Mouse (Mus musculus) kidney, embryonic 14.5 days (tissue): Measurements from ENCODE around the gene Fam129a. TPM values are rescaled to one million over a fixed set of nuclear protein-coding genes. Genes with fewer than 3 reads are reported as not detected.

Experiments
- ATAC-seq: fragments of 200-750 bp; cut with Nextera tagmentation; 2 replicates; pipeline ENCODE4 v1.8.0; 2017; ENCODE audit warnings: moderate number of reproducible peaks, mild to moderate bottlenecking, moderate TSS enrichment, moderate library complexity; ENCODE audit not compliant: low FRiP score, low TSS enrichment
- H3K27ac ChIP-seq: fragments of 300-500 bp; sonication (generic); 2 replicates; pipeline ENCODE4 v1.5.1; 2014; ENCODE audit warnings: low read depth, mild to moderate bottlenecking, low read length, moderate library complexity, mixed read lengths
- H3K27me3 ChIP-seq: fragments of 300-500 bp; sonication (generic); 2 replicates; pipeline ENCODE4 v1.6.1; 2014; ENCODE audit warnings: mild to moderate bottlenecking, low read length; ENCODE audit not compliant: control insufficient read depth, insufficient read depth
- H3K36me3 ChIP-seq: fragments of 300-500 bp; sonication (generic); 2 replicates; pipeline ENCODE4 v1.6.1; 2014; ENCODE audit warnings: low read length, mixed read lengths; ENCODE audit not compliant: control insufficient read depth, insufficient read depth
- H3K4me1 ChIP-seq: fragments of 300-500 bp; sonication (generic); 2 replicates; pipeline ENCODE4 v1.6.1; 2014; ENCODE audit warnings: low read length, mixed read lengths; ENCODE audit not compliant: control insufficient read depth, insufficient read depth
- H3K4me2 ChIP-seq: fragments of 300-500 bp; sonication (generic); replicated peaks from 2 replicates; pipeline ENCODE4 v1.6.1; 2014; ENCODE audit warnings: low read depth, mild to moderate bottlenecking, low read length
- H3K4me3 ChIP-seq: fragments of 300-500 bp; sonication (generic); 2 replicates; pipeline ENCODE4 v1.5.1; 2014; ENCODE audit warnings: mild to moderate bottlenecking, low read length
- H3K9ac ChIP-seq: fragments of 300-500 bp; sonication (generic); 2 replicates; pipeline ENCODE4 v1.6.1; 2014; ENCODE audit warnings: low read depth, mild to moderate bottlenecking, low read length, moderate library complexity
- H3K9me3 ChIP-seq: fragments of 300-500 bp; sonication (generic); 2 replicates; pipeline ENCODE4 v1.6.1; 2016; ENCODE audit warnings: low read length; ENCODE audit not compliant: control insufficient read depth
- WGBS: fragments of 180-500 bp; shearing (Covaris S2); extraction: QIAGEN DNeasy Blood & Tissue Kit; methylation state at CpG from one replicate; pipeline ENCODE4 v1.1.7; 2014; 5-methylcytosine and 5-hydroxymethylcytosine counted together
- polyA plus RNA-seq: library from polyadenylated mRNA; unstranded; fragments of >200 nt; fragmentation: Nextera tagmentation; extraction: Ambion mirVana; gene quantifications from 2 replicates; pipeline ENCODE4 v1.2.1, GENCODE M21; 2014

The Fam129a gene
- polyA plus RNA-seq, 1 experiment from 2014 or later: 5.9 TPM

- no peak for ATAC-seq
- no peak overlapping the region for H3K9ac ChIP-seq
- no peaks in the 10 kb centered on the region for H3K4me1 ChIP-seq
- no peak overlapping the region for H3K4me2 ChIP-seq
- H3K27ac ChIP-seq: no peak overlapping the region
- no peaks in the 10 kb centered on the region for H3K27me3 ChIP-seq
- no peaks in the 10 kb centered on the region for H3K9me3 ChIP-seq
- H3K4me3 ChIP-seq: no peak overlapping the region
- H3K36me3 ChIP-seq: no peaks in the 10 kb centered on the region
- WGBS: 57% methylated on average over 11 of the region's 11 CpGs
These were observed 10.4 kb upstream of the Fam129a start for GRCm38 (mm10) chr1:151560536-151560935.

- Histone ChIP-seq H3K27me3 (no peaks in the 10 kb centered on the region), H3K4me2 (no peak overlapping the region), H3K9ac (no peak overlapping the region), H3K27ac (no peak overlapping the region), H3K4me1 (no peaks in the 10 kb centered on the region), H3K36me3 (no peaks in the 10 kb centered on the region), H3K9me3 (no peaks in the 10 kb centered on the region), H3K4me3 (no peak overlapping the region)
- WGBS: 66% methylated on average over 5 of the region's 5 CpGs
- ATAC-seq: no peak
These were observed 7.6 kb upstream of the Fam129a start for GRCm38 (mm10) chr1:151563401-151563800.

GRCm38 (mm10) chr1:151563893-151564292 lies 7.1 kb upstream of the Fam129a start:
- Histone ChIP-seq H3K4me1 (no peaks in the 10 kb centered on the region), H3K4me3 (no peak overlapping the region), H3K4me2 (no peak overlapping the region), H3K36me3 (no peaks in the 10 kb centered on the region), H3K9ac (no peak overlapping the region), H3K9me3 (no peaks in the 10 kb centered on the region), H3K27me3 (no peaks in the 10 kb centered on the region), H3K27ac (no peak overlapping the region)
- no peak for ATAC-seq
- WGBS: 63% methylated on average over 6 of the region's 6 CpGs

- no peak overlapping the region for H3K4me3 ChIP-seq
- H3K9me3 ChIP-seq: no peaks in the 10 kb centered on the region
- no peak overlapping the region for H3K9ac ChIP-seq
- no peak overlapping the region for H3K4me2 ChIP-seq
- no peaks in the 10 kb centered on the region for H3K4me1 ChIP-seq
- peak; percentile 81; the same call in 1 of the 2 replicates for ATAC-seq
- H3K36me3 ChIP-seq: no peaks in the 10 kb centered on the region
- 17% methylated on average over 12 of the region's 12 CpGs for WGBS
- H3K27me3 ChIP-seq: no peaks in the 10 kb centered on the region
- no peak overlapping the region for H3K27ac ChIP-seq
These were observed 6.6 kb upstream of the Fam129a start for GRCm38 (mm10) chr1:151564377-151564776.

GRCm38 (mm10) chr1:151568682-151569081 lies 2.3 kb upstream of the Fam129a start:
- no peak for ATAC-seq
- H3K9me3 ChIP-seq: no peaks in the 10 kb centered on the region
- 74% methylated on average over 7 of the region's 7 CpGs for WGBS

GRCm38 (mm10) chr1:151571838-151572578 lies 1.0 kb downstream of the Fam129a start:
- Histone ChIP-seq H3K4me2 (peak overlapping the region; percentile 92), H3K27me3 (no peaks in the 10 kb centered on the region; the same call in 1 of the 2 replicates), H3K4me3 (peak overlapping the region; percentile 52), H3K9ac (peak overlapping the region; percentile 47; the same call in 1 of the 2 replicates), H3K4me1 (peaks cover 5% of the 10 kb centered on the region; the same call in 1 of the 2 replicates), H3K36me3 (no peaks in the 10 kb centered on the region), H3K27ac (no peak overlapping the region), H3K9me3 (no peaks in the 10 kb centered on the region)
- WGBS: 19% methylated on average over 10 of the region's 10 CpGs
- no peak for ATAC-seq

More at GRCm38 (mm10) chr1:151568682-151569081, 2.3 kb upstream of the Fam129a start:
- Histone ChIP-seq H3K4me2 (no peak overlapping the region), H3K4me3 (no peak overlapping the region), H3K36me3 (no peaks in the 10 kb centered on the region), H3K9ac (no peak overlapping the region), H3K4me1 (peaks cover 5% of the 10 kb centered on the region; the same call in 1 of the 2 replicates), H3K27ac (no peak overlapping the region), H3K27me3 (no peaks in the 10 kb centered on the region; the same call in 1 of the 2 replicates)

- no peak overlapping the region for H3K27ac ChIP-seq
- WGBS: 84% methylated on average over 7 of the region's 7 CpGs
- no peaks in the 10 kb centered on the region for H3K36me3 ChIP-seq
- no peak for ATAC-seq
- peaks cover 5% of the 10 kb centered on the region; the same call in 1 of the 2 replicates for H3K4me1 ChIP-seq
- no peaks in the 10 kb centered on the region; the same call in 1 of the 2 replicates for H3K27me3 ChIP-seq
- no peak overlapping the region for H3K4me3 ChIP-seq
- no peak overlapping the region for H3K4me2 ChIP-seq
- no peaks in the 10 kb centered on the region for H3K9me3 ChIP-seq
- H3K9ac ChIP-seq: no peak overlapping the region
These were observed 1.8 kb downstream of the Fam129a start for GRCm38 (mm10) chr1:151572601-151573320.

GRCm38 (mm10) chr1:151580200-151580982 lies 9.4 kb downstream of the Fam129a start:
- WGBS: 82% methylated on average over 8 of the region's 8 CpGs
- Histone ChIP-seq H3K4me2 (no peak overlapping the region), H3K27me3 (no peaks in the 10 kb centered on the region), H3K36me3 (no peaks in the 10 kb centered on the region), H3K9me3 (no peaks in the 10 kb centered on the region), H3K27ac (no peak overlapping the region), H3K4me3 (no peak overlapping the region), H3K4me1 (no peaks in the 10 kb centered on the region), H3K9ac (no peak overlapping the region)
- no peak for ATAC-seq
